13 mouse cellular contexts compared by ENCODE assay signal in genomic region chr2:4817678-4818077, GRCm38 (mm10).
DNase-seq lines count a peak whose midpoint lies in the region; ATAC-seq and TF ChIP-seq lines count a peak whose summit lies in the region.
"Had no signal": no experiment of that assay in that cellular context is flagged by ENCODE, and none has a peak within 500 bp of the region (broad histone marks: within the 10 kb centered on the region; RNA-seq: fewer than 3 reads in every experiment).

No protein-coding gene starts in this region.

- peaks cover 11% of the 10 kb centered on the region; the same call in 1 of the 2 replicates for H3K27me3 ChIP-seq in heart, embryonic 14.5 days (ENCODE audit: control insufficient read depth, insufficient read depth, low read length)
- H3K27me3 ChIP-seq in heart, adult 2 months (ENCODE audit: control insufficient read depth, insufficient read depth, low read length), result 0 out of 2 replicates have a peak, but pooled peaks cover 3% of the 10 kb centered on the region
- H3K27me3 ChIP-seq in embryonic facial prominence, embryonic 13.5 days, result peaks cover 5% of the 10 kb centered on the region
- no peaks in the 10 kb centered on the region for H3K27me3 ChIP-seq in hindbrain, embryonic 15.5 days
- H3K27me3 ChIP-seq in intestine, postnatal 0 days (replicated peaks; ENCODE audit: control insufficient read depth, insufficient read depth, low read length), result 0 out of 2 replicates have a peak, but pooled peaks cover 3% of the 10 kb centered on the region
- H3K27me3 ChIP-seq: CH12.LX had no signal

- no peak for TF ChIP-seq EP300 in heart, adult 2 months (IDR thresholded peaks at IDR 0.05; ENCODE audit: insufficient read depth, low read depth, low read length)

- DNase-seq in heart, adult 2 months, result no peak
- peak; percentile 23 for DNase-seq in neural tube, embryonic 10.5 days (ENCODE audit: extremely low spot score, low spot score)
- DNase-seq in left cerebral cortex, postnatal 4 days, result no peak
- no peak for DNase-seq in cerebellum, adult 9-11 months
- DNase-seq: cerebellum, adult 8-10 months; gastrocnemius, postnatal 25 days; liver, postnatal 0 days; right cerebral cortex, adult 18-20 months had no signal

- H3K9ac ChIP-seq in heart, embryonic 14.5 days (ENCODE audit: low read length), result no peak overlapping the region
- no peak overlapping the region for H3K9ac ChIP-seq in heart, adult 2 months (ENCODE audit: low read depth, low read length)
- no peak overlapping the region for H3K9ac ChIP-seq in embryonic facial prominence, embryonic 13.5 days
- no peak overlapping the region for H3K9ac ChIP-seq in hindbrain, embryonic 15.5 days
- H3K9ac ChIP-seq in intestine, postnatal 0 days (ENCODE audit: low read depth, low read length), result no peak overlapping the region
- H3K9ac ChIP-seq: liver, postnatal 0 days had no signal

- no peak for TF ChIP-seq POLR2A in heart, adult 2 months (IDR thresholded peaks at IDR 0.05; ENCODE audit: insufficient read depth, low read depth, low read length)

- no peaks in the 10 kb centered on the region for H3K79me2 ChIP-seq in heart, adult 2 months (replicated peaks; ENCODE audit: control insufficient read depth, insufficient read depth, low read length)

- 2% methylated on average over 10 of the region's 10 CpGs for WGBS in heart, embryonic 14.5 days
- 4% methylated on average over 10 of the region's 10 CpGs for WGBS in heart, adult 2 months
- 9% methylated on average over 10 of the region's 10 CpGs for WGBS in embryonic facial prominence, embryonic 13.5 days
- 8% methylated on average over 10 of the region's 10 CpGs for WGBS in hindbrain, embryonic 15.5 days
- 10% methylated on average over 10 of the region's 10 CpGs for WGBS in intestine, postnatal 0 days

- H3K4me2 ChIP-seq in heart, embryonic 14.5 days (ENCODE audit: low read length), result peak overlapping the region; percentile 27
- H3K4me2 ChIP-seq in embryonic facial prominence, embryonic 13.5 days, result peak overlapping the region; percentile 39
- peak overlapping the region; percentile 24; the same call in 1 of the 2 replicates for H3K4me2 ChIP-seq in hindbrain, embryonic 15.5 days
- no peak overlapping the region for H3K4me2 ChIP-seq in intestine, postnatal 0 days (replicated peaks; ENCODE audit: low read depth)

- intact Hi-C loops in heart, adult 2 months (cut with DNase I), result no loop called here
- intact Hi-C loops in left cerebral cortex, postnatal 4 days (cut with DNase I), result no loop called here

- H3K4me1 ChIP-seq in heart, embryonic 14.5 days (ENCODE audit: control insufficient read depth in 2 of 2, insufficient read depth in 2 of 2, low read length in 2 of 2), result no peaks in the 10 kb centered on the region
- H3K4me1 ChIP-seq in heart, adult 2 months (ENCODE audit: control insufficient read depth, insufficient read depth, low read length), result no peaks in the 10 kb centered on the region
- peaks cover 13% of the 10 kb centered on the region for H3K4me1 ChIP-seq in embryonic facial prominence, embryonic 13.5 days
- H3K4me1 ChIP-seq in hindbrain, embryonic 15.5 days (replicated peaks), result peaks cover 8% of the 10 kb centered on the region; the same call in 1 of the 2 replicates
- H3K4me1 ChIP-seq in intestine, postnatal 0 days (replicated peaks; ENCODE audit: control insufficient read depth, insufficient read depth, low read length), result no peaks in the 10 kb centered on the region

- TF ChIP-seq CTCF in heart, adult 2 months (IDR thresholded peaks at IDR 0.05), result no peak
- TF ChIP-seq CTCF in intestine, postnatal 0 days (IDR thresholded peaks at IDR 0.05; ENCODE audit: low read depth), result no peak

- H3K9me3 ChIP-seq in heart, embryonic 14.5 days (ENCODE audit: control insufficient read depth, low read length), result no peaks in the 10 kb centered on the region
- peaks cover 6% of the 10 kb centered on the region; the same call in 1 of the 2 replicates for H3K9me3 ChIP-seq in embryonic facial prominence, embryonic 13.5 days
- no peaks in the 10 kb centered on the region for H3K9me3 ChIP-seq in hindbrain, embryonic 15.5 days
- H3K9me3 ChIP-seq in intestine, postnatal 0 days (ENCODE audit: control insufficient read depth), result no peaks in the 10 kb centered on the region

- no peaks in the 10 kb centered on the region for H3K36me3 ChIP-seq in heart, embryonic 14.5 days (ENCODE audit: control insufficient read depth, insufficient read depth, low read length)
- H3K36me3 ChIP-seq in heart, adult 2 months (ENCODE audit: control insufficient read depth, insufficient read depth, low read length), result no peaks in the 10 kb centered on the region
- H3K36me3 ChIP-seq in embryonic facial prominence, embryonic 13.5 days, result no peaks in the 10 kb centered on the region
- H3K36me3 ChIP-seq in hindbrain, embryonic 15.5 days, result no peaks in the 10 kb centered on the region
- no peaks in the 10 kb centered on the region for H3K36me3 ChIP-seq in intestine, postnatal 0 days (ENCODE audit: control insufficient read depth, insufficient read depth)

- H3K4me3 ChIP-seq in heart, embryonic 14.5 days (ENCODE audit: control insufficient read depth in 1 of 2, insufficient read depth in 1 of 2, low read depth in 1 of 2, low read length in 2 of 2), result no peak overlapping the region
- H3K4me3 ChIP-seq in heart, adult 2 months, result no peak overlapping the region
- no peak overlapping the region for H3K4me3 ChIP-seq in embryonic facial prominence, embryonic 13.5 days
- H3K4me3 ChIP-seq in hindbrain, embryonic 15.5 days, result no peak overlapping the region
- no peak overlapping the region for H3K4me3 ChIP-seq in intestine, postnatal 0 days (ENCODE audit: low read depth, low read length)

- no peak overlapping the region for H3K27ac ChIP-seq in heart, embryonic 14.5 days (replicated peaks in 1 of 2; ENCODE audit: control insufficient read depth in 1 of 2, insufficient read depth in 1 of 2, low read depth in 2 of 2, low read length in 2 of 2)
- no peak overlapping the region for H3K27ac ChIP-seq in heart, adult 2 months
- H3K27ac ChIP-seq in embryonic facial prominence, embryonic 13.5 days, result no peak overlapping the region
- H3K27ac ChIP-seq in hindbrain, embryonic 15.5 days (replicated peaks), result no peak overlapping the region
- no peak overlapping the region for H3K27ac ChIP-seq in intestine, postnatal 0 days (ENCODE audit: low read depth, low read length)

- no peak for ATAC-seq in heart, embryonic 14.5 days (ENCODE audit: insufficient number of reproducible peaks, insufficient read depth, low FRiP score, low read depth)
- no peak; the same call in 1 of the 2 replicates for ATAC-seq in embryonic facial prominence, embryonic 13.5 days (ENCODE audit: insufficient number of reproducible peaks, insufficient read depth, low FRiP score, low TSS enrichment, low read depth)
- ATAC-seq in hindbrain, embryonic 15.5 days (ENCODE audit: low FRiP score, low read depth), result no peak
- ATAC-seq in intestine, postnatal 0 days, result no peak
- ATAC-seq: liver, postnatal 0 days had no signal
